8 mouse cellular contexts compared by ENCODE assay signal in genomic region chr9:21511052-21511451, GRCm38 (mm10). TPM values are rescaled to one million over a fixed set of nuclear protein-coding genes. Genes with fewer than 3 reads are reported as not detected.
DNase-seq lines count a peak whose midpoint lies in the region; ATAC-seq and TF ChIP-seq lines count a peak whose summit lies in the region.

No protein-coding gene starts in this region.

- H3K9ac ChIP-seq in heart, embryonic 12.5 days = peak overlapping the region; percentile 82; the same call in 1 of the 2 replicates
- H3K9ac ChIP-seq in ES-E14 (ENCODE audit: insufficient read depth, low read depth, low read length, poor library complexity, severe bottlenecking) = peak overlapping the region; percentile 83
- peak overlapping the region; percentile 79 for H3K9ac ChIP-seq in forebrain, embryonic 16.5 days (replicated peaks; ENCODE audit: low read depth, low read length)
- H3K9ac ChIP-seq in liver, postnatal 0 days (replicated peaks) = peak overlapping the region; percentile 81

- peaks cover 29% of the 10 kb centered on the region for H3K36me3 ChIP-seq in heart, embryonic 12.5 days
- H3K36me3 ChIP-seq in ES-E14 (ENCODE audit: control insufficient read depth, insufficient read depth, low read length, poor library complexity, severe bottlenecking) = peaks cover 30% of the 10 kb centered on the region
- peaks cover 4% of the 10 kb centered on the region; the same call in 1 of the 2 replicates for H3K36me3 ChIP-seq in forebrain, embryonic 16.5 days (ENCODE audit: control insufficient read depth, insufficient read depth)
- peaks cover 25% of the 10 kb centered on the region for H3K36me3 ChIP-seq in liver, postnatal 0 days (replicated peaks; ENCODE audit: insufficient read depth, low read length)

- peak overlapping the region; percentile 79 for H3K4me3 ChIP-seq in heart, embryonic 12.5 days
- H3K4me3 ChIP-seq in ES-E14 (ENCODE audit: insufficient read depth in 1 of 2, low read depth in 1 of 2, low read length in 2 of 2, poor library complexity in 1 of 2, severe bottlenecking in 1 of 2) = peak overlapping the region; percentile 78 to 88
- peak overlapping the region; percentile 79 for H3K4me3 ChIP-seq in forebrain, embryonic 16.5 days (replicated peaks; ENCODE audit: low read length)
- H3K4me3 ChIP-seq in liver, postnatal 0 days (ENCODE audit: low read depth, low read length) = peak overlapping the region; percentile 86

- ATAC-seq in heart, embryonic 12.5 days (ENCODE audit: insufficient number of reproducible peaks, low FRiP score) = no peak
- no peak for ATAC-seq in forebrain, embryonic 16.5 days
- ATAC-seq in liver, postnatal 0 days = no peak

- TF ChIP-seq CTCF in liver, postnatal 0 days (IDR thresholded peaks at IDR 0.05; ENCODE audit: low read depth) = no peak

- peak overlapping the region; percentile 82 for H3K4me2 ChIP-seq in heart, embryonic 12.5 days
- peak overlapping the region; percentile 78 for H3K4me2 ChIP-seq in forebrain, embryonic 16.5 days (ENCODE audit: low read length)
- peak overlapping the region; percentile 71 for H3K4me2 ChIP-seq in liver, postnatal 0 days (ENCODE audit: low read depth, low read length)

- H3K9me3 ChIP-seq in heart, embryonic 12.5 days (replicated peaks) = peaks cover 6% of the 10 kb centered on the region; the same call in 1 of the 2 replicates
- H3K9me3 ChIP-seq in ES-E14 (ENCODE audit: control insufficient read depth, insufficient read depth, low read depth, low read length) = no peaks in the 10 kb centered on the region
- H3K9me3 ChIP-seq in forebrain, embryonic 16.5 days (ENCODE audit: control insufficient read depth, low read length) = no peaks in the 10 kb centered on the region
- H3K9me3 ChIP-seq in liver, postnatal 0 days (ENCODE audit: low read length) = no peaks in the 10 kb centered on the region

- in situ Hi-C loops in ES-E14 (cut with MboI; ENCODE audit: low sequenced_read_pairs in 2 of 2, unreplicated experiment in 2 of 2) = no loop called here

- no peak for DNase-seq in heart, adult 9 months (ENCODE audit: low spot score in 2 of 2)
- no peak for DNase-seq in ES-E14 (ENCODE audit: low read depth, low spot score)
- no peak for DNase-seq in liver, postnatal 0 days
- no peak for DNase-seq in embryo, embryonic 9.5 days (ENCODE audit: extremely low spot score)
- DNase-seq in urinary bladder, postnatal 36 days (ENCODE audit: low spot score in 2 of 2) = no peak
- DNase-seq in ovary, postnatal 36 days (ENCODE audit: low spot score) = no peak

- WGBS in heart, embryonic 12.5 days = 80% methylated on average over 9 of the region's 9 CpGs
- 82% methylated on average over 9 of the region's 9 CpGs for WGBS in forebrain, embryonic 16.5 days
- WGBS in liver, postnatal 0 days (ENCODE audit: insufficient replicate concordance) = 74% methylated on average over 9 of the region's 9 CpGs

- H3K27ac ChIP-seq in heart, embryonic 12.5 days (ENCODE audit: poor library complexity, severe bottlenecking) = peak overlapping the region; percentile 91
- H3K27ac ChIP-seq in ES-E14 (ENCODE audit: insufficient read depth, low read depth, low read length, poor library complexity, severe bottlenecking) = no peak overlapping the region; the same call in 1 of the 2 replicates
- H3K27ac ChIP-seq in forebrain, embryonic 16.5 days (ENCODE audit: low read length) = peak overlapping the region; percentile 84
- peak overlapping the region; percentile 91 for H3K27ac ChIP-seq in liver, postnatal 0 days (ENCODE audit: low read depth)

- no peak for TF ChIP-seq EP300 in liver, postnatal 0 days (IDR thresholded peaks at IDR 0.05; ENCODE audit: low read depth)

- H3K4me1 ChIP-seq in heart, embryonic 12.5 days (replicated peaks) = peaks cover 14% of the 10 kb centered on the region
- peaks cover 0 to 10% of the 10 kb centered on the region in 2 experiments; a peak in 1 of 4 replicates for H3K4me1 ChIP-seq in ES-E14 (ENCODE audit: control insufficient read depth in 2 of 2, insufficient read depth in 2 of 2, low read length in 2 of 2, poor library complexity in 1 of 2)
- H3K4me1 ChIP-seq in forebrain, embryonic 16.5 days (replicated peaks; ENCODE audit: control insufficient read depth, insufficient read depth, low read length) = peaks cover 16% of the 10 kb centered on the region
- peaks cover 18% of the 10 kb centered on the region for H3K4me1 ChIP-seq in liver, postnatal 0 days (ENCODE audit: insufficient read depth)

- H3K27me3 ChIP-seq in heart, embryonic 12.5 days (replicated peaks) = no peaks in the 10 kb centered on the region
- H3K27me3 ChIP-seq in forebrain, embryonic 16.5 days (replicated peaks; ENCODE audit: control insufficient read depth, insufficient read depth, low read length) = no peaks in the 10 kb centered on the region
- no peaks in the 10 kb centered on the region for H3K27me3 ChIP-seq in liver, postnatal 0 days (ENCODE audit: insufficient read depth, low read length)

TF ChIP-seq in ES-E14, 5 proteins besides CTCF, POLR2A, EP300 and RAD21:
- TF ChIP-seq MAFK (IDR thresholded peaks at IDR 0.05; ENCODE audit: insufficient read depth, low read depth, low read length) (no peak), ZC3H11A (IDR thresholded peaks at IDR 0.05; ENCODE audit: borderline replicate concordance, low read depth, low read length) (no peak), CHD2 (IDR thresholded peaks at IDR 0.05; ENCODE audit: low read depth, low read length) (no peak)
TF ChIP-seq in ES-E14: peak in this region for 0.

RNA-seq across cellular contexts. Expression of gene Tmed1, which starts 1.0 kb away (rescaled TPM):
- polyA plus RNA-seq in heart, embryonic 12.5 days (2016; fragmentation: Nextera tagmentation; extraction: Ambion mirVana) = 89.4 and 92.3 TPM in 2 replicates
- 133 and 191 TPM in 2 replicates for total RNA-seq in ES-E14 (2012; rRNA removed)
- 52.7 and 54.6 TPM in 2 replicates for polyA plus RNA-seq in forebrain, embryonic 16.5 days (2015; fragmentation: Nextera tagmentation; extraction: Ambion mirVana)
- polyA plus RNA-seq in liver, postnatal 0 days (2015; fragmentation: Nextera tagmentation; extraction: Ambion mirVana) = 34.6 and 38.0 TPM in 2 replicates

RNA-seq across cellular contexts. Expression of gene AB124611, which starts 14.9 kb away (rescaled TPM):
- 1.4 and 1.6 TPM in 2 replicates for polyA plus RNA-seq in heart, embryonic 12.5 days (2016; fragmentation: Nextera tagmentation; extraction: Ambion mirVana)
- not detected in 2 replicates for total RNA-seq in ES-E14 (2012; rRNA removed)
- 2.8 and 3.5 TPM in 2 replicates for polyA plus RNA-seq in forebrain, embryonic 16.5 days (2015; fragmentation: Nextera tagmentation; extraction: Ambion mirVana)
- polyA plus RNA-seq in liver, postnatal 0 days (2015; fragmentation: Nextera tagmentation; extraction: Ambion mirVana) = 13.6 and 14.2 TPM in 2 replicates

RNA-seq across cellular contexts. Expression of gene Carm1, which starts 35.6 kb away (rescaled TPM):
- polyA plus RNA-seq in heart, embryonic 12.5 days (2016; fragmentation: Nextera tagmentation; extraction: Ambion mirVana) = 49.9 and 53.8 TPM in 2 replicates
- total RNA-seq in ES-E14 (2012; rRNA removed) = 60.0 and 67.3 TPM in 2 replicates
- 26.5 and 27.8 TPM in 2 replicates for polyA plus RNA-seq in forebrain, embryonic 16.5 days (2015; fragmentation: Nextera tagmentation; extraction: Ambion mirVana)
- polyA plus RNA-seq in liver, postnatal 0 days (2015; fragmentation: Nextera tagmentation; extraction: Ambion mirVana) = 8.6 TPM in 2 replicates
